Mouse (Mus musculus) lung, adult 2 months (tissue): ENCODE measurements around the gene Trim72.

ENCODE experiments used
- CTCF ChIP-seq: fragments of 200-500 bp; IDR thresholded peaks from 2 replicates; pipeline ENCODE4 v1.5.1; 2011; ENCODE audit warnings: mild to moderate bottlenecking, low read length, control low read depth; ENCODE audit not compliant: insufficient read depth
- POLR2A ChIP-seq: fragments of 200-500 bp; IDR thresholded peaks from 2 replicates; pipeline ENCODE4 v1.6.1; 2011; ENCODE audit warnings: low read depth, mild to moderate bottlenecking, control low read depth, low read length, borderline replicate concordance; ENCODE audit errors: extremely low read depth

DNA sequence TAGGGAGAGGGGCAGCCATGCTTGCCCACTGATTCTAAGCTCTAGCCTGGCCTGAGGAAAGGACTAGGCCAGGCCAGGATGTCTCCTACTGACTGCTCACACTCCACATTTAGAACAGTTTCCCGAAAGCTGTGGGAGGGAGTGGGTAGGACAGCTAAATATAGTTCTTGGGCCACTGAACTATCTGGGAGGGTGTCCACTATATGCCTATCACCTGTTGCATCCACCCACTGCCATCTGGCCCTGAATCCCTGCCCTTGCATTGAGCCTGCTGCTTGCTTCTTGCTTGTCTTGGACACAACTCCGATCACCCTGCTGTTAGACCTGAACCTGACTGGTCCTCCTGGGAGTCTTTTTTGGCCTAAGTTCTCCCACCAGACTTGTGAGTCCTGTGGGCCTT, at the start of gene Trim72:
- TF ChIP-seq CTCF (no peak), POLR2A (no peak)
